Mouse (Mus musculus): ENCODE data around the gene Tfec. TPM values are rescaled to one million over a fixed set of nuclear protein-coding genes. Genes with fewer than 3 reads are reported as not detected.

The Tfec gene
- not detected in 2 replicates for polyA plus RNA-seq (2021; fragmentation: Nextera tagmentation)
- long read RNA-seq, experiment 1 = 0 reads
- long read RNA-seq, experiment 2 = 0 reads

GRCm38 (mm10) chr6:16898251-16898862 lies at the start of gene Tfec:
Gene Tfec (minus strand): TSS chr6:16898441.

Other genes starting within 250 kb of the Tfec start
- gene Tes, start 166.7 kb upstream of the Tfec start, polyA plus RNA-seq (2021; fragmentation: Nextera tagmentation) = 0.87 and 1.1 TPM in 2 replicates